Mouse (Mus musculus): ENCODE measurements at regions not wholly inside any gene's neighbourhood (a gene's known extent, or its start where the extent isn't known, plus 50 kb on each side); places are given as distances from the start of the nearest gene placed in this dataset.
A peak's percentile ranks its signal among the peaks of the same experiment; 100 is the strongest.
"Not testable (repeated sequence)": the region's sequence is repeated elsewhere in the genome, so short reads cannot be mapped to it uniquely, and the experiment has no call there.

DNA sequence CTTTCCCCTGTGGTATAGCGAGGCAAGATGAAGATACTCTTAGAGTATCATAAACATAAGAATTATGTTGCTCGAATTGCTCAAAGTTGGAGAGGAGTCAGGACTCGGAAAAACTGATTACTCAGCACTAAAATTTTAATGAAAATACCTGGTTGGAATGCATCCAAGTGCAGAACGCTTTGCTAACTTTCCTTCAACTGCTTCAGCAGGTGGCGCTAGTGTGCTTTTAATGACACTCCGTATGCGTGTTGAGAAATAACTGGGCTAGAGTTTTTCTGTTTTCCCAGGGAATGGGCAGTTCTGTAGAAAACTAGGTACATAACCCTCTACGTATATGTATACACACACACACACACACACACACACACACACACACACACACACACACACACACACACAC lies 221.0 kb downstream of the Grxcr1 start:
- peak; percentile 57 to 78 for DNase-seq (ENCODE audit: low spot score in 2 of 2)

DNA sequence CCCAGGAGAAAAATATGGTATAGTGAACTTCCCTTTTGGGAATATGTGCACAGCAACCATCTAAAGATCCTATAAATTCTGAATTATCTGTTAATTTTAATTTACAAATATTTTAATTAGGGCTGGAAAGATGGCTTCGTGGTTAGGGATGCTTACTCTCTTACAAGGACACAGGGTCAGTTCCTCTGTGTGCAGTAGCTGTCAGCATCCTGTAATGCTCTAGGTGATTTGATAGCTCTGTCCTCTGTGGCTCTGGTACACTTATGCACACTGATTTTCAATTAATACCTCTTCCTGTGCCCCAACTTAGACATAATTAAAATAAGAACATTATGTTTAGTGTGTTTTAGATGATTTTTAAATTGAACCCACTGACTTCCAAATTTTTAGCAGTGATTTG lies 221.8 kb downstream of the Grxcr1 start:
- no peak for DNase-seq (ENCODE audit: low spot score in 2 of 2)

DNA sequence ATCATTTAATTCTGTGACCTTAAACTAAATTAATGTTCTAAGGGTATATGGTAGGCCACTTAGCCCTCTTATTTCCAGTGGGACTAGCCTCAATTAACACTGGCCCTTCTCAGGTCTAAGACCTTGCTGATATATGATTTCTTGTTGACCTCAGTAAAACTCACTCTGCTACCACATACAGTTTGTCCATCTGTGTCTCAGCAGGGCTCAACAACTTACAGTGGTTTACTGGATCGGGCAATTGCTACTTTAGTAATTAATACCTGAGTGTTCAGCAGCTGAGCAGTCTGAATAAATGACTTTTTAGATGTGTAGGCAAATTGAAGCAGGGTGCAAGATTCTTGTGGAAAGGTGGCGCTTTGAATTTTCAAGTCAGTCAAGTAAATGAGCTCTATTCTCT lies 222.5 kb downstream of the Grxcr1 start:
- no peak for DNase-seq (ENCODE audit: low spot score in 2 of 2)

DNA sequence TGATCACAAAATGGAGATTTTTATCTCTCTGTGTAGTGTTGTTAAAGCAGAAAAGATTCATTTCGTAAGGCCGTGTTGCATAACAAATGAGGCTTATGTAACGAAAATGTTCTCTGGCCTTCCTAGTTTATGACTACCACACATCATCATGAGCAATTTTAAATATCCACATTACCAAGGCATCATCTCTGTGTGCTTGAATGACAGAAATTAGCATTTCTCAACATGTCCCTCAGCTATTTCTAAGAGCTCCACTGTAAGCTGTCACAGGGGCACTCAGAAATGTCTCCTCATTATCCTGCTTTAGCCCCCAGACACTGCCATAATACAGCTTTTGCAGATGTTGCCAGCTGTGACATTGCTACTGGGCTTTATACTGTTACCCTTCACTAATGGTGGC lies 232.6 kb downstream of the Grxcr1 start:
- no peak for DNase-seq (ENCODE audit: low spot score in 2 of 2)

DNA sequence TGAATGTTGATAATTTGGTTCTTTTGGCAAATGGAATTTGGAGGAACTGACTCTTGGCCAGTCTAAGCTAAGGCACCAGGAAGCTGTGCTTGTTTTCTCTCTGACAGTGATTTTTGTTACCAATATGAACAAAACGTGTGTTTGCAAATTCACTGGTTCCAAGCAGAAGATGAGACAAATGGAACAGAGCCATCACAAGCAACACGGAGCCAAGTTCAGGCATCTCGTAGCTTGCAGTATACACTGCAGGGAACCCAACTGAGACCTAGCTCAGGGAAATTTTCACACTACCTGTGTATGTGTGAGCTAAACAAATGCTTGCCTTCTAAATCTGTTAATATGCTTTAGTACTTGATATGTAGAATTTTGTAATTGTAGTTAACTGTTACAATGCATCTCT lies 242.6 kb downstream of the Grxcr1 start:
- no peak for DNase-seq (ENCODE audit: low spot score in 2 of 2)

DNA sequence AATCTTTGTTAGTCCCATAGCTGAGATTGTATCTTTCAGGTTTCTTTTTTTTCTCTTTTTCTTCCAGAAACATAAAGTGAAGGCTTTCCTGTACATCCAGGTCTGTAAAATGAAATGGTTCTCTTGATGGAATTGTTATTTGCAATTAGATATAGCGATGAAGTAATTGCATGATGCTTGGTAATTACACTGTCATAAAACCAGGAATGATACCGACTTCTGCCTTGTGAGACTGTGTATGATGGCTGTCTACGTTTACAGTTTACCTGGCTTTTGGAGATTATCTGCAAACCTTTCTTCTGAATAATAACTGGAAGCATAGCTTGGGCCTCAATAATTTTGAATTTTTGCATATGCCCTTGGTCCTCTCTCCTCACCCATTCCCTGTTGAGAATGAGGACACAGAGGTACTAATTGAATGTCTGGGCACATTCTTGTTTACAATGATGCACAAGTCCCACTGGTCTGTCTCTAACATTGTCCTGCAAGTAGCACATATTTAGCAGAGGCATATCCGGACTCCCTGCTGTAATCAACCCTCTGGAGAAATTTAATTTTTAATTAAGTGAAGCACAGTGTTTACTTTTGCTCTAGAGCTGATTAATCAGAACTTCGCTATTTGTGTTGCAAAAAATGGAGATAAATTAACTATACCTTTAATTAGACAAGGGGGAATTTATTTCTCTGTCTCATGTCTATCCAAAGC lies 244.1 kb downstream of the Grxcr1 start:
- no peak for DNase-seq (ENCODE audit: low spot score in 2 of 2)

DNA sequence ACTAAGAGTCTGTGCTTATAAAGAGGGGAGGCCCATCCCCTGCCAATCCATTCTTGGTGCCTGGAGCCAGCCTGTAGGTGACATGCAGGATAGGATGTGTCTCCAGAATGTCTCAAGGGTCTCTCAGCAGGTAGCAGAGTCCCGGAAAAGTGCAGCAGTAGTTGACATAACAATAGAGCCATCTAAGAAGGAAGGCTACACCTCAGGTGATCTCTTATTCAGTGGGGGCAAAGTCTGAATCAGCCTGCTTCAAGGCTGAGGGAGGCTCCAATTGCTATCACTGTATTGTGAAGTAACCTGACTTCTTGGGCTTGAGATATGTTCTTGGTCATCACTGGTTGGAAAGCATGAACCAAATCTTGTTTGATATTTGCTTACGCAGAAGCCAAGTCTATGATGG lies 264.1 kb downstream of the Grxcr1 start:
- DNase-seq (ENCODE audit: low spot score in 2 of 2) = not testable (repeated sequence)

DNA sequence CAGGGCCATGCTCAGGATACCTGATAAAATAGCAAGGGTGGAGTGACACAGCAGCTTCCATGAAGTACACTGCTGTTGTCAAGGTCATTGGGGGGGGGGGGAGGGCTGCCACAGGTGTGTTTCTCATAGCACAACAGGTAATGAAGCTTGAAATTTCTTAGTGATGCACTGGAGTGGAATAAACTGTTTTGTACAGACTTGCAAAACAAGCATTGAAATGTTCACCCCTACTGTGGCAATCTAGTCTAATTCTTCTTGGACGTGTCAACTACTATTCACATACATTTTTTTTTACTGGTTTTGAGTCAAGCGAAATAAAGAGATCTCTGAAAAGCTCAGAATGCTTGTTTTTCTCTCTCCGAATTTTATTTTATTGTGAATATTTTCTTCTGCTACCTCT lies 281.6 kb downstream of the Grxcr1 start:
- no peak for DNase-seq (ENCODE audit: low spot score in 2 of 2)

DNA sequence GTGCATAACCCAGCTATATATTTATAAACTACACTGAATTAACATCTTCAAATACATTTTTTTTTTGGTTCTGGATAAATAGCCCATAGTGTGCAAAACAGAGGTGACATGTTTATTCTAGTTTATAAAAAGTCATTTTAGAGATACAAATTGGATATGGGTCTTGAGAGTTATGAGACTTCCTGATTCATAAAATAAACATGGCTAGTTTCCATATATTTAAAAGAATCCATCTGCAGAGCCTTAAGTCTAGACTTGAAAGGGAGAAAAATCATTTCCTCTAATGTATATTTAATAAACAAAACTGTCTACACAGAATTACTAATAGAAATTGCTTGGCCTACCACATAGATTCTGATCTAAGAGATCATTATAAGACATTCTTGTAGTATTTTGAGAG lies 287.3 kb downstream of the Grxcr1 start:
- DNase-seq (ENCODE audit: low spot score in 2 of 2) = no peak

DNA sequence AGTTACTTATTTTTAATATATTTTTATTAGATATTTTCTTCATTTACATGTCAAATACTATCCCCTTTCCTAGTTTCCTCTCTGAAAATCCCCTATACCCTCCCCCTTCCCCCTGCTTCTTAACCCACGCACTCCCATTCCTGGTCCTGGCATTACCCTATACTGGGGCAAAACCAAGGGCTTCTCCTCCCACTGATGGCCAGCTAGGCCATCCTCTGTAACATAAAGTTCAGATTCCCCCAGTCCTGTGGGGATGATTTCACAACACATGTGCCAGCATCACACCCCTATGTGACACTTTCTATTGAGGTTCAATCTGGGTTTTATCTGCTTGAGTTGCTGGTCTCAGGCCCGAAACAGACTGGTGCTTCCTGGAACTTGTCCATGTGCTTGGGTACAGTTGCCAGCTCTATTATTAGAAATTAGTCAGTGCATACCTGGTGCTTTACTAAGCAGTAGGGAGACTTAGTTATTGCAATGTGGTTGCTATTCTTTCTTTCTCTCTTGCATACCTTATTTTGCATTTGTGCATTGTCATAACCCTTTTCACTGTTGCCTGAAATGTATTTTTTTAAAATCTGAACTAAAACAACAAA lies 295.5 kb downstream of the Grxcr1 start:
- no peak for DNase-seq (ENCODE audit: low spot score in 2 of 2)

DNA sequence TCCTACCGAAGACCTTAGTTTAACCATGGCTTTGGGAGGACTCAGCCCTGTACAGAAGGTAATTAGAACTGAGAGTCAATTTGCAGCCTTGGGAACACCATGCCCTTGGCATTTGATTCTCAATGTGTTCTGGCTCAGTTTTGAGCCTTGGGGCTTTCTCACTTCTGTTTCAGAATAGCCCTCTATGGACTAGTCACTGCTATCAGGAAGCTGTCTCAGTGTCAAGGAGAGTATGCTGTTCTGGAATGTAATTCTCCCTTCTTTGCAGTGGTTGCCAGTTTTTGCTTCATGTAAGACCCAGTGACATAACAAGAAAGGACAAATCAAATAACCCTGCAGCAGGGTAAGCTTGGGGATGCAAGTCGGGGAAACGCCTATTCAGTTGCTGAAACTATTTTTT lies 297.7 kb downstream of the Grxcr1 start:
- no peak for DNase-seq (ENCODE audit: low spot score in 2 of 2)

DNA sequence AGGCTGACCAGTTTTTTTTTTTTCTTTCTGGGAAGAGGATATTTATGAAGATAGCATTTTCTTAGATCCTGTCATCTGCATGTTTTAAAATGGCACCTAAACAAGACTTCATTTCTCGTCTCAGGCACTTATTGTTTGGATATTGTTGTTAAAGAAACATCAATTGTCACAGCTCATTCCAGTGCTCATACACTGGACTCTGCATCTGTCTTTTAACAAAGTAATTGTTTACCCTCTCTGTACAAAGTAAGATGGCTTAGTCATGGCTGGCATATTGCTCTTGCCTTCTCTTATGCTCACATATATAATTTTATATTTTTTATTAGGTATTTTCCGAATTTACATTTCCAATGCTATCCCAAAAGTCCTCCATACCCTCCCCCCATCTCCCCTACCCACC lies 298.2 kb downstream of the Grxcr1 start:
- no peak for DNase-seq (ENCODE audit: low spot score in 2 of 2)

DNA sequence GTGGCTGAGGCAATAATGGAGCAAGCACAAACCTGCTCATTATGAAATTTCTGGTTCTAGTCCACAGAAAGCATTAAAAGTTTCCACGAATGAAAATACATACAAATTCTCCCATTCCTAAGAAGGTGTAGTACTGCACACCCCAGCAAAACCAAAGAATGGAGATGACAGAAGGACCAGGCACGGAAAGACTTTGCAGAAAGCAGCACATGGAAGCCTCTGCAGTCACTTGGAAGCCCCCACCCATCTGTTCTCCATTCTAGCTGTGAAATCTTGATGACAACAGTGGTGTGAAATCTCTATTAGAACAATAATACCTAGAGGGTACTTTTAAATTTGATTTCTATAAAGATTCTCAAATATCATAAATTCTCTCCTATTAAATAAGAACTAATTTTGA lies 319.3 kb downstream of the Grxcr1 start:
- no peak for DNase-seq (ENCODE audit: low spot score in 2 of 2)

DNA sequence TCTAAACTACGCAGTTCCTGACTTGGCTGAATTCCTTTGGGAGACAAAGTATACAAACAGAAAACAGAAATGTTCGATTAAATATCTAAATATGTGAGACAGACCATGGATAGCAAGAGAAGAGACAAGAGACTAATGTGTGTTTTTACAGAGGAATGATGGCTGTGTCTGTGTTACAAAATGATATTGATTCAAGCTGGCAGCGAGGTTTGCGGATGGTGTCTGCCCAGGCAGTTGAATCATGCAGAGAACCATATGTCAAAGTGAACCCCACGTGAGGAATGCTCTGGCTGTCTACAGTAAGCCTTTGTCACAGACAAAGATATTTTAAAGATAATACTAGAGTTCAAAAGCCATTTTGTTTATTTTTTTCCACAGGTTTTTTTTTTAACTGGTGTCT lies 320.2 kb downstream of the Grxcr1 start:
- peak in 1 of 2 experiments; percentile 53 for DNase-seq (ENCODE audit: low spot score in 2 of 2)

DNA sequence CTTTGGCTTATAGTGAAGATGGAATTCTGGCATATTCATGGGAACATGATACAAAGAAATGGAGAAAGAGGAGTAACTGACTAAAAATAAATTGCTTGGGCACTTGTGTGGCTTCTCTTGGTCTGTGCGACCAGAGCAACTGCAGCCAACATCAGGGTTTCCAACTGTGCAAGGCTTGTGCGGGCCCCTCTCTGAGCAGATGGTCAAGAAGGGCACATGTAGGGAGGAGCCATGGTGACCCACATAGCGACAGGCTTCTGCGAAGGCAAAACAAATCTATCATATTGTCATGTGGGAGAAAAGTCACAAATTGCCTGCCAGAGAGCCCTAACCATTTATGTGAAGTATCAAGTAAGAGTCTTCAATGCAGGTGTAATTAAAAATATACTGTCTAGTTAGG lies 321.6 kb downstream of the Grxcr1 start:
- no peak for DNase-seq (ENCODE audit: low spot score in 2 of 2)

DNA sequence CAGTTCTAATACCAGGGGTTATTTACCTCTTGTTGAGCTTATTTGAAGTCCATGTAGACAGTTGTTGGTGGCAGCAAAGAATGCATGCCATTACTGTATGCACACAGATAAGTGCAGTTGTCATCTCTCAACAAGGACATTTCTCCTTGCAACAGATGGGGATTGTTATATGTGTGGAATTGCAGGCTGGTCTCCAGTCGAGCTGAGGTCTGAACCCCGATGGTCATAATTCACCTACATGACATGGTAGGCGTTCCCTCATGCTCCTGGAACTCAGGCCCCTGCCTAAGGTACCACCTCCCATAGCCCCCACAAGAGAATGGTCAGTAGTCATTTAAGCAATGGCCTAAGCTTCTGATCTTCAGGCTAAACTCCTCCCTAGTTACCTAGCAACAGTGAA lies 322.2 kb downstream of the Grxcr1 start:
- DNase-seq (ENCODE audit: low spot score in 2 of 2) = not testable (repeated sequence)

DNA sequence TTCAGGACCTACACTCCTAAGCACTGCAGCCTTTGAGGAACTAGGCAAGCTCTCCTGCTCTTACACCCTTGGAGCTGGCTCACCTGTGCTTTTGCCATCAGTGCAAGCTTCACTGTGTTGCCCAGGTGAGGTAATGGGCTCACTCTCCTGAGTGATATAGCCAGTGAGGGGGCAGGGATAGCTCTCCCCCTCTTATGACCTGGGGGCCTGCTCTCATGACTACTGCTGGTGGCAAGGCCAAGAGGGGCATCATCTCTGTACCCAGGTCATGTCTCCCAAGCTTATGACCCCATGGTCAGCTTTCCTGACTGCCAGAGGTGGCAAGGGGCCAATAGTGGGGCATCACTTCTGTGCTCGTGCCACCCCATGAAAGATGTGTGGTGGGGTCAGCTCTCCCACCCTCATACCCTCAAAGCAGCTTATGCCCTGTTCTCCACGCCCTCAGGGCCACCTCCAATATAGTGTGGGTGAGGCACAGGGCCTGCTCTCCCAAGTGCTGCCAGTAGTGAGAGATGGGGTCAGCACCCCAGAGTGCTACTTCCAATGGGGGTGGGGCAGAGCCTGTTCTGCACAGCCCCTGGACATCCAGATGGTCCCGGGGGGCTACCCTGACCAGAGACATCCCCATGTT lies 330.1 kb downstream of the Grxcr1 start:
- DNase-seq (ENCODE audit: low spot score in 2 of 2) = no peak

DNA sequence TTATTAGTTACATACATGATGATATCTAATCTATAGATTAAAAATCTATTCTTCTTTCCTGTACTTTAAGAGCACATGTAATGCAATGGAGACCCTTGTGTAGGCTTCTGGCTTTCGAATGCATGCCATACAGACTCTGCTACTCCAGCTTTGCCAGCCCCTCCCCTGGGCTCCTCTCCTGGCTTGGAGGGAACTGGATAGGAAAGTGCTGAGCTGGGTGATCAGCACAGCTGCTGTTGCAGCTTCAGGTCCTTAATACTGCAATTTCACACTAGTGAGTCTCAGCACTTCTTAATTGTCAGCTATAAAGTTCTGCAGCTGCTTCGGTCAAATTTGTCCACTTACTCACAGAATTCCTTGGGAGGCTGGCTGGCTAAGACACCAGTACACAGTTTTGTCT lies 341.4 kb downstream of the Grxcr1 start:
- DNase-seq (ENCODE audit: low spot score in 2 of 2) = peak in 1 of 2 experiments; percentile 1
